Mouse (Mus musculus): ENCODE results near the gene Tob2.

DNA sequence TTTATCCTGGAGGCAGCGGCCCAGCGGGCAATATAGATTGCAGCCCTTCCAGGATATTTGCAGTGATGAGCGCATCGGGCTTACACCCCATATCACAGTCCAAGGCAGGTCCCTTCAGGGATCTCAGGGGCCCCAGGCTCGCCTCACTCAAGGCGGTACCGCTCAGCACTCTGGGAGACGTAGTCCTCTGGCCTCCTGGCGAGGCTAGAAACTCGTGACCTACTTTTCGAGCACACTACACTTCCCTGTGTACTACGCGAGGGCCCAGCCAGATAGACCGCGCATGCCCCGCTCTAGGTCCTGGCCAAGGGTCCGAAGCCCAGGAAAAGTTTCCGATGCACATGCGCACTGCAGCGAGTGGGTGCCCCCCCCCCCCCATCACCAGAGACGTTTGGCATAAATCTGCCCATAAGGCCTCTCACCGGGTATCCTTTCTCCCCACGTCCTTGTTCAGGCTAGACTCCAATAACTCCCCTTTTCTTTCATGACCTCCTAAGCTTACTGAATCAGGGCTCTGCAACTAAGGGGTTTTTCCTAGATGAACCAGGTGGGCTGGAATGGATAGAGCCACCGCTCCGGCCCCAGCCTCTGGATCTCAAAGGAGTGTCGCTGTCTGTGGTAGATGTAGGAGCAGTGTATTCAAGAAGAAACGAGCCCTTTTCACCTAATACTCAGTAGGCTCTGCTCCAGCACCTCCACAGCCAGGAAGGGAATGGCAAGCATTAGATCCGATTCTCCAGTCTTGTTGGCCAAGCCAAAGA is 2.4 kb downstream of the Tob2 start:
- peak; percentile 44 for TF ChIP-seq POLR2A (IDR thresholded peaks at IDR 0.05; ENCODE audit: insufficient read length, low read depth)
- TF ChIP-seq E2F4 (IDR thresholded peaks at IDR 0.05; ENCODE audit: insufficient read depth): no peak
- no peak for TF ChIP-seq USF1 (IDR thresholded peaks at IDR 0.05; ENCODE audit: low read depth)
- no peak for TF ChIP-seq MAX (IDR thresholded peaks at IDR 0.05; ENCODE audit: low read depth)
- TF ChIP-seq TCF3 (IDR thresholded peaks at IDR 0.05; ENCODE audit: insufficient read length, low read depth): no peak
